33 mouse cellular contexts compared by ENCODE assay signal in genomic region chr9:119573009-119573408, GRCm38 (mm10). TPM values are rescaled to one million over a fixed set of nuclear protein-coding genes. Genes with fewer than 3 reads are reported as not detected.
DNase-seq lines count a peak whose midpoint lies in the region; ATAC-seq and TF ChIP-seq lines count a peak whose summit lies in the region.
"Had no signal": no experiment of that assay in that cellular context is flagged by ENCODE, and none has a peak within 500 bp of the region (broad histone marks: within the 10 kb centered on the region; RNA-seq: fewer than 3 reads in every experiment).

No protein-coding gene starts in this region.

- H3K4me3 ChIP-seq in heart, adult 2 months: no peak overlapping the region
- no peak overlapping the region for H3K4me3 ChIP-seq in heart, embryonic 15.5 days
- H3K4me3 ChIP-seq in heart, embryonic 10.5 days: no peak overlapping the region
- no peak overlapping the region for H3K4me3 ChIP-seq in forebrain, postnatal 0 days (ENCODE audit: low read depth, low read length)
- H3K4me3 ChIP-seq: erythroblast, embryonic 14.5 days; hindbrain, embryonic 12.5 days; intestine, embryonic 15.5 days; layer of hippocampus, adult 2 months; left cerebral cortex, adult 2 months; limb, embryonic 12.5 days; liver, embryonic 15.5 days had no signal

- H3K79me2 ChIP-seq in heart, adult 2 months (replicated peaks; ENCODE audit: control insufficient read depth, insufficient read depth, low read length): no peaks in the 10 kb centered on the region; the same call in 1 of the 2 replicates

- TF ChIP-seq EP300 in heart, adult 2 months (IDR thresholded peaks at IDR 0.05; ENCODE audit: insufficient read depth, low read depth, low read length): no peak

- no peak for ATAC-seq in heart, embryonic 15.5 days (replicated peaks; ENCODE audit: insufficient number of reproducible peaks, insufficient read depth, low FRiP score, low read depth)
- peak; percentile 17; the same call in 1 of the 2 replicates for ATAC-seq in forebrain, postnatal 0 days
- ATAC-seq: CD4-positive, CD25-positive, alpha-beta regulatory T cell, adult 4 months; hindbrain, postnatal 0 days; intestine, embryonic 15.5 days had no signal

- H3K36me3 ChIP-seq in heart, adult 2 months (ENCODE audit: control insufficient read depth, insufficient read depth, low read length): no peaks in the 10 kb centered on the region
- no peaks in the 10 kb centered on the region for H3K36me3 ChIP-seq in heart, embryonic 15.5 days
- no peaks in the 10 kb centered on the region for H3K36me3 ChIP-seq in heart, embryonic 10.5 days
- no peaks in the 10 kb centered on the region for H3K36me3 ChIP-seq in forebrain, postnatal 0 days (ENCODE audit: insufficient read depth)
- H3K36me3 ChIP-seq: hindbrain, embryonic 12.5 days; intestine, embryonic 15.5 days; limb, embryonic 12.5 days; liver, embryonic 15.5 days had no signal

- H3K27me3 ChIP-seq in heart, adult 2 months (ENCODE audit: control insufficient read depth, insufficient read depth, low read length): no peaks in the 10 kb centered on the region
- peaks cover 73% of the 10 kb centered on the region for H3K27me3 ChIP-seq in heart, embryonic 15.5 days
- peaks cover 98% of the 10 kb centered on the region for H3K27me3 ChIP-seq in heart, embryonic 10.5 days (ENCODE audit: insufficient read depth, poor library complexity, severe bottlenecking)
- peaks cover 17% of the 10 kb centered on the region for H3K27me3 ChIP-seq in forebrain, postnatal 0 days (ENCODE audit: insufficient read depth, low read length)

- 0 out of 2 replicates have a peak overlapping the region, but pooled peaks have one; percentile 26 for H3K9ac ChIP-seq in heart, adult 2 months (ENCODE audit: low read depth, low read length)
- no peak overlapping the region for H3K9ac ChIP-seq in heart, embryonic 15.5 days
- H3K9ac ChIP-seq in forebrain, postnatal 0 days: no peak overlapping the region
- H3K9ac ChIP-seq: hindbrain, embryonic 12.5 days; intestine, embryonic 15.5 days; limb, embryonic 12.5 days; liver, embryonic 15.5 days; lung, embryonic 14.5 days had no signal

- peaks cover 4% of the 10 kb centered on the region; the same call in 1 of the 2 replicates for H3K4me1 ChIP-seq in heart, adult 2 months (ENCODE audit: control insufficient read depth, insufficient read depth, low read length)
- peaks cover 45% of the 10 kb centered on the region for H3K4me1 ChIP-seq in heart, embryonic 15.5 days (replicated peaks)
- H3K4me1 ChIP-seq in heart, embryonic 10.5 days: peaks cover 73% of the 10 kb centered on the region
- H3K4me1 ChIP-seq in forebrain, postnatal 0 days (ENCODE audit: insufficient read depth): 0 out of 2 replicates have a peak, but pooled peaks cover 9% of the 10 kb centered on the region
- H3K4me1 ChIP-seq: intestine, embryonic 15.5 days; liver, embryonic 15.5 days had no signal

- H3K4me2 ChIP-seq in heart, embryonic 15.5 days: no peak overlapping the region
- no peak overlapping the region for H3K4me2 ChIP-seq in forebrain, postnatal 0 days (ENCODE audit: low read depth)
- H3K4me2 ChIP-seq: hindbrain, embryonic 12.5 days; intestine, embryonic 15.5 days; limb, embryonic 12.5 days; liver, embryonic 15.5 days; lung, embryonic 14.5 days had no signal

- no peaks in the 10 kb centered on the region for H3K9me3 ChIP-seq in heart, embryonic 15.5 days (replicated peaks)
- no peaks in the 10 kb centered on the region for H3K9me3 ChIP-seq in heart, embryonic 10.5 days
- H3K9me3 ChIP-seq in forebrain, postnatal 0 days (ENCODE audit: low read length): no peaks in the 10 kb centered on the region
- H3K9me3 ChIP-seq: hindbrain, embryonic 12.5 days; intestine, embryonic 15.5 days; limb, embryonic 12.5 days; liver, embryonic 15.5 days had no signal

- TF ChIP-seq CTCF in heart, adult 2 months (IDR thresholded peaks at IDR 0.05): no peak
- TF ChIP-seq CTCF in brain, embryonic 14.5 days (IDR thresholded peaks at IDR 0.05; ENCODE audit: borderline replicate concordance, extremely low read depth, insufficient read depth, insufficient read length): no peak
- no peak for TF ChIP-seq CTCF in forebrain, postnatal 0 days (IDR thresholded peaks at IDR 0.05; ENCODE audit: low read depth)

- intact Hi-C loops in heart, adult 2 months (cut with DNase I): loop anchor here (10.0 kb wide), 1 partner anchor 58 kb away; no protein-coding TSS in a partner anchor

- peak overlapping the region; percentile 82 for H3K27ac ChIP-seq in heart, adult 2 months
- H3K27ac ChIP-seq in heart, embryonic 15.5 days: 0 out of 2 replicates have a peak overlapping the region, but pooled peaks have one; percentile 63
- H3K27ac ChIP-seq in heart, embryonic 10.5 days: no peak overlapping the region
- H3K27ac ChIP-seq in forebrain, postnatal 0 days (ENCODE audit: low read depth, low read length): no peak overlapping the region
- H3K27ac ChIP-seq: hindbrain, embryonic 12.5 days; hindbrain, postnatal 0 days; intestine, embryonic 15.5 days; layer of hippocampus, adult 2 months; left cerebral cortex, adult 2 months; limb, embryonic 12.5 days; liver, embryonic 15.5 days had no signal

- WGBS in heart, adult 2 months: 33% methylated on average over 14 of the region's 14 CpGs
- WGBS in heart, embryonic 15.5 days: 54% methylated on average over 14 of the region's 14 CpGs
- 45% methylated on average over 14 of the region's 14 CpGs for WGBS in heart, embryonic 10.5 days
- 23% methylated on average over 14 of the region's 14 CpGs for WGBS in forebrain, postnatal 0 days

- DNase-seq in heart, adult 2 months: no peak
- DNase-seq in heart, adult 8-10 months (ENCODE audit: low spot score): no peak
- no peak for DNase-seq in heart, embryonic 10.5 days (ENCODE audit: low spot score)
- DNase-seq in brain, embryonic 14.5 days (ENCODE audit: low read depth): peak; percentile 51
- DNase-seq in forebrain, postnatal 0 days: no peak
- DNase-seq in adrenal gland, adult (ENCODE audit: inconsistent age in 2 of 2, low spot score in 1 of 2): no peak
- DNase-seq: adrenal gland, adult 2 months; adrenal gland, postnatal 36 days; cerebellum, adult 2 months; cerebellum, postnatal 14 days; gastrocnemius, postnatal 25 days; heart, postnatal 10 days; kidney, adult 2 months; kidney, postnatal 36 days; lung, embryonic 14.5 days; lung, postnatal 14 days; midbrain, embryonic 14.5 days; spleen, adult 18-20 months; thymus, adult 18-20 months; thymus, postnatal 25 days had no signal

- TF ChIP-seq POLR2A in heart, adult 2 months (IDR thresholded peaks at IDR 0.05; ENCODE audit: insufficient read depth, low read depth, low read length): no peak
- no peak for TF ChIP-seq POLR2A in brain, embryonic 14.5 days (IDR thresholded peaks at IDR 0.05; ENCODE audit: borderline replicate concordance, extremely low read depth, insufficient read depth, insufficient read length, poor library complexity, severe bottlenecking)

RNA-seq across cellular contexts. Expression of gene Scn5a, which starts 5.8 kb away (rescaled TPM):
- 100 to 1,000 TPM; 161 to 173 TPM for total RNA-seq in heart, adult 2 months (2021)
- polyA plus RNA-seq in heart, adult 2 months (2012; rRNA removed): 101 and 117 TPM in 2 replicates
- 100 to 1,000 TPM; 176 to 234 (median 203) TPM for total RNA-seq in heart, adult 8-10 months (2022)
- 7.0 and 9.0 TPM in 2 replicates for polyA plus RNA-seq in heart, embryonic 15.5 days (2015; fragmentation: Nextera tagmentation; extraction: Ambion mirVana)
- polyA plus RNA-seq in heart, embryonic 10.5 days (2016; fragmentation: Nextera tagmentation; extraction: Ambion mirVana): 8.2 and 18.0 TPM in 2 replicates
- 0.97 and 1.5 TPM in 2 replicates for polyA plus RNA-seq in brain, embryonic 14.5 days (2012; rRNA removed)
- total RNA-seq in forebrain, postnatal 0 days (2014; rRNA removed): 3.4 and 8.2 TPM in 2 replicates
- polyA plus RNA-seq in forebrain, postnatal 0 days (2015; fragmentation: Nextera tagmentation; extraction: Ambion mirVana): 0.40 and 0.77 TPM in 2 replicates
- total RNA-seq: liver, adult 2 months; monocyte, adult 5-6 weeks; neutrophil, adult 5-6 weeks had no signal
- polyA plus RNA-seq: CD4-positive, CD25-positive, alpha-beta regulatory T cell, adult 4 months; erythroblast, embryonic 14.5 days; liver, adult 2 months had no signal

Comparison
In these comparisons a context has a peak if more than half of its experiments do, and no peak if none do; other contexts are left out.
1. H3K27ac ChIP-seq: peak in heart, adult 2 months (single experiment) and heart, embryonic 15.5 days (single experiment); none in heart, embryonic 10.5 days (single experiment) and forebrain, postnatal 0 days (single experiment).